Mouse (Mus musculus) cerebellum, adult 2 months (tissue): ENCODE data around the gene Bmp7.

Source experiments
- CTCF ChIP-seq: fragments of 200-500 bp; IDR thresholded peaks from 2 replicates; pipeline ENCODE4 v1.5.1; 2011; ENCODE audit warnings: low read depth, mild to moderate bottlenecking, control low read depth, low read length, moderate library complexity, borderline replicate concordance; ENCODE audit not compliant: insufficient read depth
- POLR2A ChIP-seq: fragments of 200-500 bp; IDR thresholded peaks from 2 replicates; pipeline ENCODE4 v1.6.1; 2011; ENCODE audit warnings: low read length, control low read depth, borderline replicate concordance; ENCODE audit not compliant: insufficient read depth

DNA sequence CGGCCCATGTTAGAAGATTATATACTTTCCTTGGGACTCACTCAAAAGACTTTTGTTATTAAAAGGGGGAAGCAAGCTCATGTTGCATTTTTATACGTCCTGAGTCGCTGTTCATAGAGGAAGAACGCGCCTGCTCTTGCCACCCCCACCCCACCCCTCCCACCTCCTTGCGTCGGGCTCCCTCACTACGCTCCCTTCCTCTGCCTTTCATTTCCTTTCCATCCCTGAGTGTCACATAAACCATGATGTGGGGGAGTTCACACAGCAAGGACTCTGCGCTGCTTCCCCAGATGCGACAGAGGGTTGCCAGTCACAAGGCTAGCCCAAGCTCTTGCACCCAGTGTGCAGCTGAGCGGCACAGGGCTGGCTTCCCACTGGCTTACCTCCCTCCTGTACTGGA is 88.3 kb downstream of the Bmp7 start:
- no peak for TF ChIP-seq CTCF
- no peak for TF ChIP-seq POLR2A
